Mouse (Mus musculus) CD8-positive naive resting alpha-beta T cell, adult 57 days (primary cell): ENCODE data around the gene Mmp14. TPM values are rescaled to one million over a fixed set of nuclear protein-coding genes. Genes with fewer than 3 reads are reported as not detected.

ENCODE experiments used
- total RNA-seq: library from RNA; stranded (reverse); gene quantifications from one replicate; pipeline ENCODE4 v1.2.4, GENCODE M21; 2023

Gene Mmp14
- not detected for total RNA-seq

GRCm38 (mm10) chr14:54431334-54432077 lies at the start of gene Mmp14:
TSS of gene Mmp14 (plus strand) at chr14:54431612.

GRCm38 (mm10) chr14:54417623-54418081 lies 13.8 kb upstream of the Mmp14 start, which contains the start of gene Slc7a7:
TSS of gene Slc7a7 (minus strand) at chr14:54417780.

GRCm38 (mm10) chr14:54426689-54427398 lies 4.6 kb upstream of the Mmp14 start, which contains the start of gene Mrpl52:
TSS of gene Mrpl52 (plus strand) at chr14:54426909.

GRCm38 (mm10) chr14:54463959-54464292 lies 32.5 kb downstream of the Mmp14 start, which contains the start of gene Lrp10:
TSS of gene Lrp10 (plus strand) at chr14:54464137.

GRCm38 (mm10) chr14:54475941-54476844 lies 44.8 kb downstream of the Mmp14 start, which contains the start of gene Rem2:
TSS of gene Rem2 (plus strand) at chr14:54476100.

Other genes with a start within 250 kb of the Mmp14 start
- gene Dad1, start 177.5 kb upstream of the Mmp14 start, total RNA-seq: 147 TPM
- 5.3 TPM for gene Abhd4, start 177.4 kb upstream of the Mmp14 start, total RNA-seq
- not detected for gene Olfr49, start 146.7 kb upstream of the Mmp14 start, total RNA-seq
- 58.5 TPM for gene Oxa1l, start 70.8 kb upstream of the Mmp14 start, total RNA-seq
- 2.6 TPM for gene Slc7a7, start 13.8 kb upstream of the Mmp14 start, total RNA-seq
- gene Mrpl52, start 4.7 kb upstream of the Mmp14 start, total RNA-seq: 73.4 TPM
- 100 TPM for gene Lrp10, start 32.5 kb downstream of the Mmp14 start, total RNA-seq
- gene Rem2, start 44.5 kb downstream of the Mmp14 start, total RNA-seq: 0.89 TPM
- 33.1 TPM for gene Prmt5, start 85.9 kb downstream of the Mmp14 start, total RNA-seq
- gene Haus4, start 123.0 kb downstream of the Mmp14 start, total RNA-seq: 15.8 TPM
- gene Ajuba, start 145.9 kb downstream of the Mmp14 start, total RNA-seq: 0.43 TPM
- gene 4931414P19Rik, start 174.4 kb downstream of the Mmp14 start, total RNA-seq: 9.3 TPM
- gene Psmb5, start 186.4 kb downstream of the Mmp14 start, total RNA-seq: 44.6 TPM
- gene Psmb11, start 189.8 kb downstream of the Mmp14 start, total RNA-seq: not detected
- gene Gm17606, start 209.3 kb downstream of the Mmp14 start, total RNA-seq: not detected
- gene Cdh24, start 209.8 kb downstream of the Mmp14 start, total RNA-seq: 6.2 TPM